Mouse (Mus musculus) midbrain, embryonic 16.5 days (tissue): ENCODE results near the gene Chrna3. TPM values are rescaled to one million over a fixed set of nuclear protein-coding genes. Genes with fewer than 3 reads are reported as not detected.
A peak's percentile ranks its signal among the peaks of the same experiment; 100 is the strongest.

Experiments
- ATAC-seq: fragments of 200-750 bp; cut with Nextera tagmentation; 2 replicates; pipeline ENCODE4 v1.8.0; 2017; ENCODE audit warnings: moderate TSS enrichment
- H3K27ac ChIP-seq: fragments of 300-500 bp; sonication (generic); 2 replicates; pipeline ENCODE4 v1.5.1; 2014; ENCODE audit warnings: mild to moderate bottlenecking, low read length, mixed read lengths
- H3K27me3 ChIP-seq: fragments of 300-500 bp; sonication (generic); 2 replicates; pipeline ENCODE4 v1.6.1; 2014; ENCODE audit warnings: low read depth, low read length, mixed read lengths; ENCODE audit not compliant: control insufficient read depth, insufficient read depth
- H3K36me3 ChIP-seq: fragments of 300-500 bp; sonication (generic); 2 replicates; pipeline ENCODE4 v1.6.1; 2014; ENCODE audit warnings: mild to moderate bottlenecking, low read length, moderate library complexity, mixed read lengths; ENCODE audit not compliant: control insufficient read depth, insufficient read depth
- H3K4me1 ChIP-seq: fragments of 300-500 bp; sonication (generic); 2 replicates; pipeline ENCODE4 v1.6.1; 2014; ENCODE audit warnings: mild to moderate bottlenecking, low read length, mixed read lengths; ENCODE audit not compliant: control insufficient read depth, insufficient read depth
- H3K4me2 ChIP-seq: fragments of 300-500 bp; sonication (generic); 2 replicates; pipeline ENCODE4 v1.6.1; 2014; ENCODE audit warnings: mild to moderate bottlenecking, low read length, mixed read lengths
- H3K4me3 ChIP-seq: fragments of 300-500 bp; sonication (generic); 2 replicates; pipeline ENCODE4 v1.5.1; 2014; ENCODE audit warnings: low read depth, mild to moderate bottlenecking, low read length, moderate library complexity, mixed read lengths
- H3K9ac ChIP-seq: fragments of 300-500 bp; sonication (generic); 2 replicates; pipeline ENCODE4 v1.6.1; 2014; ENCODE audit warnings: low read depth, low read length, mixed read lengths
- H3K9me3 ChIP-seq: fragments of 300-500 bp; sonication (generic); replicated peaks from 2 replicates; pipeline ENCODE4 v1.6.1; 2014; ENCODE audit warnings: mild to moderate bottlenecking, low read length, mixed read lengths; ENCODE audit not compliant: control insufficient read depth, poor library complexity, severe bottlenecking
- WGBS: fragments of 180-500 bp; shearing (Covaris S2); extraction: QIAGEN DNeasy Blood & Tissue Kit; methylation state at CpG from one replicate; pipeline ENCODE4 v1.1.7; 2014; 5-methylcytosine and 5-hydroxymethylcytosine counted together
- polyA plus RNA-seq: library from polyadenylated mRNA; unstranded; fragments of >200 nt; fragmentation: Nextera tagmentation; extraction: Ambion mirVana; gene quantifications from 2 replicates; pipeline ENCODE4 v1.2.1, GENCODE M21; 2015

Gene Chrna3
- polyA plus RNA-seq, 1 experiment from 2014 or later: 18.3 TPM

- Histone ChIP-seq H3K36me3 (no peaks in the 10 kb centered on the region), H3K27ac (no peak overlapping the region), H3K4me3 (no peak overlapping the region), H3K9me3 (no peaks in the 10 kb centered on the region), H3K9ac (no peak overlapping the region), H3K4me2 (no peak overlapping the region), H3K27me3 (peaks cover 3% of the 10 kb centered on the region; the same call in 1 of the 2 replicates), H3K4me1 (peaks cover 8% of the 10 kb centered on the region; the same call in 1 of the 2 replicates)
- ATAC-seq: no peak
- WGBS: 11% methylated on average over 8 of the region's 8 CpGs
Measured at GRCm38 (mm10) chr9:55043688-55044087, 17.3 kb upstream of the Chrna3 start.

DNA sequence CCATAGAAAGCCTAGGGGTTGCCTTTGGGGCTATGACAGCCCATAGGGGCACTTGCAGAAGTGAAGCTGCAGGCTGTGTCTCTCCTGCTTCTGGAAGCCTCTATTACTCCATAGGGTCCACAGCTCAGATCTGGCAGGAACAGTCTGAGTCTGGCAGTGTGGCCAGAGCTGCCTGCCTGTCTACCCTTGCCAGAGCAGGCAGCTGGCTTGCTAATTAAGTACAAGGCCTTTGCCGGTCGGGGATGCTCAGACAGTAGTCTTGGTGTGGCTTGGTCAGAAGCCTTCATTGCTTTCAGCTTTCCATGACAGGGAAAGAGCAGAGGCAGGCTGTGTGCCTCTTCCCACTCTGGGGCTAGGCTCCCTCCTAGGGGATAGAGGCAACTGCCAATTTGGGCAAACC lies 15.0 kb upstream of the Chrna3 start:
- ATAC-seq: no peak
- H3K9me3 ChIP-seq: no peaks in the 10 kb centered on the region
- H3K36me3 ChIP-seq: no peaks in the 10 kb centered on the region
- no peak overlapping the region for H3K9ac ChIP-seq
- H3K4me1 ChIP-seq: no peaks in the 10 kb centered on the region
- H3K27ac ChIP-seq: no peak overlapping the region
- no peaks in the 10 kb centered on the region for H3K27me3 ChIP-seq
- 57% methylated on average over 2 of the region's 2 CpGs for WGBS
- no peak overlapping the region for H3K4me2 ChIP-seq
- H3K4me3 ChIP-seq: no peak overlapping the region

- H3K4me2 ChIP-seq: no peak overlapping the region
- no peak overlapping the region for H3K4me3 ChIP-seq
- no peak overlapping the region for H3K9ac ChIP-seq
- no peaks in the 10 kb centered on the region for H3K4me1 ChIP-seq
- ATAC-seq: 0 out of 2 replicates have a peak, but pooled peaks have one; percentile 58
- H3K36me3 ChIP-seq: no peaks in the 10 kb centered on the region
- no peaks in the 10 kb centered on the region for H3K27me3 ChIP-seq
- no peak overlapping the region for H3K27ac ChIP-seq
- no peaks in the 10 kb centered on the region for H3K9me3 ChIP-seq
- WGBS: 60% methylated on average over 5 of the region's 5 CpGs
Measured at GRCm38 (mm10) chr9:55039983-55040382, 13.6 kb upstream of the Chrna3 start.

- no peak overlapping the region for H3K4me2 ChIP-seq
- H3K4me3 ChIP-seq: no peak overlapping the region
- ATAC-seq: no peak
- no peak overlapping the region for H3K9ac ChIP-seq
- WGBS: 80% methylated on average over 8 of the region's 8 CpGs
- no peaks in the 10 kb centered on the region for H3K36me3 ChIP-seq
- H3K27ac ChIP-seq: no peak overlapping the region
- no peaks in the 10 kb centered on the region for H3K9me3 ChIP-seq
- no peaks in the 10 kb centered on the region for H3K27me3 ChIP-seq
- H3K4me1 ChIP-seq: no peaks in the 10 kb centered on the region
Measured at GRCm38 (mm10) chr9:55038948-55039347, 12.6 kb upstream of the Chrna3 start.

DNA sequence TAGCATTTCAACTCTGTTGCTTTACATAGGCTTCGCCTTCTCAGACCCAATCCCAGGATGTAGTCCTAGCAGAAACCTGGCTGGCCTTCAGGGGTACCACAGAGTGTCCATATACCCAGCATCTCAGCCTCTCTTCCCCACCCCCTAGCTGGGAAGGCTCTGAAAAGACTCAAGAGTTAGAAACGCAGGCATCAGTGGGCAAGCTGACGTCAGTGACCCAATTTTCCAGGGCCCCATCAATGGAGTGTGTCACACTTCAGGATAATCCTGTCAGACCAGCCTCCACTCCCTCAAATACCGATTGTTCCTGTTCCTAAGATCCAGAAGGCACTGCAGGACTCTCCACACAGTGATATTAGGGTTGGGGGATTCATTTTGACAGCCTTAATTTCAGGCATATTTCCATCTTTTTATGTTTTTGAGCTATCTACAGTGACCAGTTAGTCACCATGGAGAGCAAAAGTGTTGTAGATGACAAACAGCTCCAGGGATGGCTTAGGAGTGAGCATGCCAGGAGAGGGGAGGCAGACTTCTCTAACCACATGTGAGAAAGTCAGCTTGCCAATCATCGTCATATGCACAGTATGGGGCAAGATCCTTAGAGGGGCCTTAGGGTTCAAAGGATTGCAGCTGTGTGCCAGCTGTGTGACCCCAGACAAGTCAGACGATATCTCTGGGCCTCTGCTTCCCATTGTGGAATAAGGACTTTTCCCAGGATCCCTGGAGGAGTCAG lies 5.2 kb upstream of the Chrna3 start:
- Histone ChIP-seq H3K9ac (no peak overlapping the region), H3K36me3 (no peaks in the 10 kb centered on the region), H3K4me3 (no peak overlapping the region), H3K4me2 (no peak overlapping the region), H3K27ac (no peak overlapping the region), H3K27me3 (0 out of 2 replicates have a peak, but pooled peaks cover 2% of the 10 kb centered on the region), H3K4me1 (peaks cover 4% of the 10 kb centered on the region; the same call in 1 of the 2 replicates), H3K9me3 (no peaks in the 10 kb centered on the region)
- WGBS: 34% methylated on average over 6 of the region's 6 CpGs
- ATAC-seq: peak; percentile 62

GRCm38 (mm10) chr9:55025534-55026274 lies 658 bp downstream of the Chrna3 start:
- Histone ChIP-seq H3K4me3 (peak overlapping the region; percentile 55), H3K9ac (peak overlapping the region; percentile 77), H3K27ac (peak overlapping the region; percentile 54), H3K36me3 (no peaks in the 10 kb centered on the region), H3K27me3 (0 out of 2 replicates have a peak, but pooled peaks cover 5% of the 10 kb centered on the region), H3K9me3 (no peaks in the 10 kb centered on the region), H3K4me2 (peak overlapping the region; percentile 82), H3K4me1 (peaks cover 3% of the 10 kb centered on the region; the same call in 1 of the 2 replicates)
- 6% methylated on average over 38 of the region's 38 CpGs for WGBS
- peak; percentile 77 for ATAC-seq

- no peak overlapping the region for H3K4me2 ChIP-seq
- H3K9me3 ChIP-seq: no peaks in the 10 kb centered on the region
- 39% methylated on average over 13 of the region's 13 CpGs for WGBS
- no peaks in the 10 kb centered on the region for H3K36me3 ChIP-seq
- peaks cover 3% of the 10 kb centered on the region; the same call in 1 of the 2 replicates for H3K4me1 ChIP-seq
- no peak for ATAC-seq
- H3K27ac ChIP-seq: no peak overlapping the region
- H3K4me3 ChIP-seq: no peak overlapping the region
- H3K27me3 ChIP-seq: 0 out of 2 replicates have a peak, but pooled peaks cover 5% of the 10 kb centered on the region
- H3K9ac ChIP-seq: no peak overlapping the region
Measured at GRCm38 (mm10) chr9:55023902-55024583, 2.3 kb downstream of the Chrna3 start.

DNA sequence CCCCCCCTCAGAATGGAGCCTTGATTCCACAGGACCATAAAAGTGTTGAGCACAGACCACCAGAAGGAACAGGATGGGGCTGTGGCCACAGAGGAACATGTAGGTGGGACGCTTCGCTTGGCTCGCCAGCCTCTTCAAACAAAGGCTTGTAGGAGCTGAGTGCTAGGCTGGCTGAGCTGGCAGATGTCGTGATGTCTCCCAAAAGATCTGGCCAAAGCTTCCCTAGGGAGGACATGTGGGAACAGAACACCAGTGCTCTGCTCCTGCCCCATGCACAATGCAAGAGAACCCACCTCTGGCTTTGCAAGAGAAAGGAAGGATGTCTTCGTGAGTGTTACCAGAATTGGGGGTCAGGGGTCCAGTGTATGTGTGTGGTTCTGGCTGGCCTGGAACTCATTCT lies 3.0 kb downstream of the Chrna3 start:
- H3K4me1 ChIP-seq: peaks cover 3% of the 10 kb centered on the region; the same call in 1 of the 2 replicates
- WGBS: 89% methylated on average over 5 of the region's 5 CpGs
- H3K4me2 ChIP-seq: no peak overlapping the region
- H3K9me3 ChIP-seq: no peaks in the 10 kb centered on the region
- no peaks in the 10 kb centered on the region for H3K36me3 ChIP-seq
- ATAC-seq: no peak
- H3K27me3 ChIP-seq: 0 out of 2 replicates have a peak, but pooled peaks cover 5% of the 10 kb centered on the region
- H3K4me3 ChIP-seq: no peak overlapping the region
- no peak overlapping the region for H3K9ac ChIP-seq
- no peak overlapping the region for H3K27ac ChIP-seq
